Mouse (Mus musculus) liver, embryonic 16.5 days (tissue): ENCODE data around the gene Art1. TPM values are rescaled to one million over a fixed set of nuclear protein-coding genes. Genes with fewer than 3 reads are reported as not detected.

Experiments
- ATAC-seq: fragments of 200-750 bp; cut with Nextera tagmentation; 2 replicates; pipeline ENCODE4 v1.8.0; 2017; ENCODE audit warnings: low read depth, mild to moderate bottlenecking, moderate number of reproducible peaks, moderate library complexity
- H3K27ac ChIP-seq: fragments of 300-500 bp; sonication (generic); 2 replicates; pipeline ENCODE4 v1.5.1; 2014; ENCODE audit warnings: mild to moderate bottlenecking, low read length
- H3K27me3 ChIP-seq: fragments of 300-500 bp; sonication (generic); 2 replicates; pipeline ENCODE4 v1.6.1; 2014; ENCODE audit warnings: low read depth, low read length, mixed read lengths; ENCODE audit not compliant: control insufficient read depth, insufficient read depth
- H3K36me3 ChIP-seq: fragments of 300-500 bp; sonication (generic); 2 replicates; pipeline ENCODE4 v1.6.1; 2014; ENCODE audit warnings: mild to moderate bottlenecking; ENCODE audit not compliant: control insufficient read depth, insufficient read depth
- H3K4me1 ChIP-seq: fragments of 300-500 bp; sonication (generic); 2 replicates; pipeline ENCODE4 v1.6.1; 2014; ENCODE audit warnings: low read depth, low read length, mixed read lengths; ENCODE audit not compliant: control insufficient read depth
- H3K4me2 ChIP-seq: fragments of 300-500 bp; sonication (generic); 2 replicates; pipeline ENCODE4 v1.6.1; 2014; ENCODE audit warnings: low read depth, low read length, mixed read lengths
- H3K4me3 ChIP-seq: fragments of 300-500 bp; sonication (generic); 2 replicates; pipeline ENCODE4 v1.5.1; 2014; ENCODE audit warnings: low read depth, mild to moderate bottlenecking, low read length
- H3K9ac ChIP-seq: fragments of 300-500 bp; sonication (generic); 2 replicates; pipeline ENCODE4 v1.6.1; 2014; ENCODE audit warnings: low read depth, low read length
- H3K9me3 ChIP-seq: fragments of 300-500 bp; sonication (generic); replicated peaks from 2 replicates; pipeline ENCODE4 v1.6.1; 2016; ENCODE audit warnings: low read length; ENCODE audit not compliant: control insufficient read depth
- WGBS: fragments of 180-500 bp; shearing (Covaris S2); extraction: QIAGEN DNeasy Blood & Tissue Kit; methylation state at CpG from one replicate; pipeline ENCODE4 v1.1.7; 2014; ENCODE audit not compliant: insufficient replicate concordance; 5-methylcytosine and 5-hydroxymethylcytosine counted together
- polyA plus RNA-seq: library from polyadenylated mRNA; unstranded; fragments of >200 nt; fragmentation: Nextera tagmentation; extraction: Ambion mirVana; gene quantifications from 2 replicates; pipeline ENCODE4 v1.2.1, GENCODE M21; 2015

The Art1 gene
- polyA plus RNA-seq, 1 experiment from 2014 or later: 0.93 TPM

DNA sequence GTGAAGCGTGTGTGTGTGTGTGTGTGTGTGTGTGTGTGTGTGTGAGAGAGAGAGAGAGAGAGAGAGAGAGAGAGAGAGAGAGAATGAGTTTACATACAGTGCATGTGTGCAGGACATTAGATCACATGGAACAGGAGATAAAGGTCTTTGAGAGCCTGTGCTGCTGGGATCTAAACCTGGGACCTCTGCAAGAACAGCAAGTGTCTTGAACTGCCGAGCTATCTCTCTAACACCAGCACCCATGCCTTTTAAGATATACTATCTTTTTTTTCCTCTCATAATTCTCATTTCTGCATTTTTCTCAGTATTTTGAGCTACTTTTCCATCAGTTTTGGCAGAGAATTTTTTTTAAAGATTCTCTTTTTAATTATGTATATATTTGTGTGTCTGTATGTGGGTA is 2.0 kb downstream of the Art1 start:
- H3K4me2 ChIP-seq: no peak overlapping the region
- H3K4me1 ChIP-seq: peaks cover 22% of the 10 kb centered on the region
- ATAC-seq: peak; percentile 59

DNA sequence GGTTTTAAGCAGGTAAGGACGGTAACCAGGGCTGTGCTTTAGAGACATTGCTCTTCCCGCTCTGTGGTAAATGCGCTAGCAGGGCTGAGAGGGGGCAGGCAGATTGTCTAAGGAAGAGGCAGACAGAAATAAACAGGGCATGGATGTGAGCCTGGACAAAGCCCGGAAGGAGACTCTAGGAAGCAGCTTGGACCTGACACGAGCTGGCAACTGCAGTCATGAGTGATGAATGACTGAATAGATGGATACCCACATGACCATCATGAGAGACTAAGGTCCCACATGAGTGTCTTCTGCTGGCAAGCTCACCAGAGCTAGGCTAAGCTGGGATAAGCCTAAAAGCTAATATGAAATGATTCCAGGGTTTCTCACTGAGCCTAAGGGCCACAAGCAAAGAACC is 2.6 kb downstream of the Art1 start:
- H3K9ac ChIP-seq: no peak overlapping the region
- no peaks in the 10 kb centered on the region for H3K27me3 ChIP-seq
- H3K4me2 ChIP-seq: no peak overlapping the region
- WGBS: 51% methylated on average over 5 of the region's 5 CpGs
- no peak overlapping the region for H3K4me3 ChIP-seq
- no peak overlapping the region for H3K27ac ChIP-seq
- no peak for ATAC-seq
- peaks cover 22% of the 10 kb centered on the region for H3K4me1 ChIP-seq
- no peaks in the 10 kb centered on the region for H3K9me3 ChIP-seq
- H3K36me3 ChIP-seq: no peaks in the 10 kb centered on the region

More for the DNA sequence above, 2.0 kb downstream of the Art1 start:
- no peaks in the 10 kb centered on the region for H3K27me3 ChIP-seq
- WGBS: 20% methylated on average over 2 of the region's 2 CpGs
- no peak overlapping the region for H3K9ac ChIP-seq
- H3K27ac ChIP-seq: no peak overlapping the region
- no peak overlapping the region for H3K4me3 ChIP-seq
- no peaks in the 10 kb centered on the region for H3K36me3 ChIP-seq
- H3K9me3 ChIP-seq: no peaks in the 10 kb centered on the region

DNA sequence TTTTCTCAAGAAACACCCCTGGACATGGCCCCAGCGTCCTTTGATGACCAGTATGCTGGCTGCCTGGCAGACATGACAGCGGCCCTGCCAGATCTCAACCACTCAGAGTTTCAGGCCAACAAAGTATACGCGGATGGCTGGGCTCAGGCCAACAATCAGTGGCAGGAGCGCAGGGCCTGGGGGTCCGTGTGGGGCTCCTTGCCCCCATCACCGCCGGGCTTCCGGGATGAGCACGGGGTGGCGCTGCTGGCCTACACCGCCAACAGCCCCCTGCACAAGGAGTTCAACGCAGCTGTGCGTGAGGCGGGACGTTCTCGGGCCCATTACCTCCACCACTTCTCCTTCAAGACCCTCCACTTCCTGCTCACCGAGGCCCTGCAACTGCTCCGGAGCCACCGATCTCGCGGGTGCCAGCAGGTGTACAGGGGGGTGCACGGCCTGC is 5.2 kb downstream of the Art1 start:
- Histone ChIP-seq H3K9ac (peak overlapping the region; percentile 18; the same call in 1 of the 2 replicates), H3K27me3 (no peaks in the 10 kb centered on the region), H3K4me2 (peak overlapping the region; percentile 48), H3K9me3 (no peaks in the 10 kb centered on the region), H3K36me3 (no peaks in the 10 kb centered on the region), H3K27ac (no peak overlapping the region), H3K4me1 (peaks cover 8% of the 10 kb centered on the region), H3K4me3 (peak overlapping the region; percentile 22)
- ATAC-seq: no peak
- 21% methylated on average over 23 of the region's 23 CpGs for WGBS

DNA sequence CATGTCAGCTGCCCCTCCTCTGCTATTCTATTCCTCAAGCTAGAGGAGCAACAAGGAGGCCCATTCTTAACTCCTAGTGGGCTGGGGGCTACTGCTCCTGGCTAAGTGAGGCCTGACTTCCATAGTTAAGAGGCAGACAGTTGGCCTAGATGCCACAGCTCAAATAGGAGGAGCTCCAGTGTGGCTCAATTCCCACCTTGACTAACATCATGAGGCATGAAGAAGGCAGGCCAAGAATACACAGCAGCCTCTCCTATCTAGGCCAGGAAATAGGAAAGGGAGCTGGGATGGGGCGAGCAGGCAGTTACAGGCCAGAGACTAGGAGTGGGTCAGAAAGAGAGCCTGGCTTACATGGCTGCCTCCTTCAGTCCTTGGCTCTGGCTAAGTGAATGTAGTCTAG is 6.7 kb downstream of the Art1 start:
- Histone ChIP-seq H3K4me2 (no peak overlapping the region), H3K4me1 (peaks cover under 1% of the 10 kb centered on the region), H3K4me3 (no peak overlapping the region), H3K9me3 (no peaks in the 10 kb centered on the region), H3K27ac (no peak overlapping the region), H3K27me3 (no peaks in the 10 kb centered on the region), H3K9ac (no peak overlapping the region), H3K36me3 (no peaks in the 10 kb centered on the region)
- WGBS: 65% methylated on average over 1 of the region's 1 CpGs
- no peak for ATAC-seq

DNA sequence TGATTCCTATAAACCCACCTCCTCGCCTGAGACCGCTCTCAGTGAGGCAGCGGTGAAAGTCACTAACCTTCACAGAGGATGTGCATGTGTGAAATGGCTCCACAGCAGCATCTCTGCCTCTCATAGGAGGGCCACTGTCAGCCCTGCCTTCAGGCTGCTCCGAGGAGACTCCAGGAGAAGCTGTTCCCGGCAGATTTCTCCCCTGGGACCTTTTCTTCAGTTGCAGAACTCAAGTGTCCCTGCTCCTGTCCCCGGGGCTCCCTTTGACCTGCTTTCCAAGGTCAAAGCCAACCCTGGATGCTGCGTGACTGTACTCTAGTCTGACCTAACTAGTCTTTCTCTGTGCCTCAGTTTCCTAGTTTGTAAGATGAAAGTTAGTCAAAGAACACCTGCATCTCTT is 7.6 kb downstream of the Art1 start, which contains the start of gene Art5:
Gene Art5, minus strand, starts transcription at position 319 of the 400 bp plus-strand sequence.
- 55% methylated on average over 7 of the region's 7 CpGs for WGBS

DNA sequence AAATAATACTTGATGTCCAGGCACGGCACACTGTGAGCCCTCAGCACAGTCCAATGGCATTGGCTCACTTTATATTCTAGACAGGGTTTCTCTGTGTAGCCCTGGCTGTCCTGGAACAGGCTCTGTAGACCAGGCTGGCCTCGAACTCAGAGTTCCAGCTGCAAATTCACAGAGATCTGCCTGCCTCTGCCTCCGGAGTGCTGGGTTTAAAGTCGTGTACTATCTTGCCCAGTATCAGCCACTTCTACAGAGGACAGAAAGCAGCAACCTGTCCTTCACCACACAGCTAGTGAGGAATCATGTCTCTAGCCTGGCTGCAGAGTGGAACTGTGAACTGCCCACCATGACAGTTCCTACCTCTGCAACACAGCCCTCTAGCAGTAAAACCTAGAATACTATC is 8.2 kb downstream of the Art1 start:
- Histone ChIP-seq H3K9ac (no peak overlapping the region), H3K4me1 (no peaks in the 10 kb centered on the region; the same call in 1 of the 2 replicates), H3K4me2 (no peak overlapping the region), H3K27me3 (no peaks in the 10 kb centered on the region), H3K9me3 (no peaks in the 10 kb centered on the region), H3K4me3 (no peak overlapping the region), H3K36me3 (no peaks in the 10 kb centered on the region), H3K27ac (no peak overlapping the region)
- WGBS: 44% methylated on average over 4 of the region's 4 CpGs
- ATAC-seq: no peak

More for the DNA sequence above, 7.6 kb downstream of the Art1 start, which contains the start of gene Art5:
- no peaks in the 10 kb centered on the region for H3K36me3 ChIP-seq
- no peaks in the 10 kb centered on the region for H3K27me3 ChIP-seq
- H3K27ac ChIP-seq: no peak within 1 kb of the TSS
- H3K9ac ChIP-seq: no peak within 1 kb of the TSS
- ATAC-seq: no peak
- no peaks in the 10 kb centered on the region; the same call in 1 of the 2 replicates for H3K4me1 ChIP-seq
- H3K4me3 ChIP-seq: no peak within 1 kb of the TSS
- no peaks in the 10 kb centered on the region for H3K9me3 ChIP-seq
- H3K4me2 ChIP-seq: no peak within 1 kb of the TSS

DNA sequence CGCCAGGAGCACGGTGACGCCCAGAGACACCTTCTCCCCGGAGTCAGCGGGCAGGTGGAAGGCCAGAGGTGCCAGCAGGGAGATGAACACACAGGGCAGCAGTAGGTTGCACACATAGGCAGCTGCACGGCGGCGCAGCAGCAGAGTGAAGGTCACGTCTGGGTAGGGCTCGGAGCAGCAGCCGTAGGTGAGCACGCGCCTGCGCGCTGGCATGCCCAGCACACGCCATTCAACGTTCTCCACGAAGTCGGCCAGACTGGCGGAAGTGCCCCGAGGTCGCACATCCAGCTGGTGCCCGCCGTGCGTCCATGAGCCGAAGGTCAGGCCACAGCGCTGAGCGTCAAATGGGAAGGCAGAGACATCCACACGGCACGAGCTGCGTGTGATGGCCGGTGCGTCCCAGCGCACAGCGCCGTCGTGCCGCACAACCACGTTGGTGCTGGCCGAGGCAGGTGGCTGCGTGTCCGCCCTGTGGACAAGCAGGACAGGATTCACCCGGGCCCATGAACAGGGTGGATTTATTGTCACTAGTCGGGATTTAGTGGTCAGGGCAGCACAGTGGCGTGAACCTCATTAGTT is 11.7 kb downstream of the Art1 start:
- ATAC-seq: peak; percentile 21; the same call in 1 of the 2 replicates
- H3K27ac ChIP-seq: no peak overlapping the region
- no peaks in the 10 kb centered on the region for H3K27me3 ChIP-seq
- 71% methylated on average over 45 of the region's 45 CpGs for WGBS
- H3K9ac ChIP-seq: no peak overlapping the region
- H3K4me2 ChIP-seq: no peak overlapping the region
- H3K4me3 ChIP-seq: no peak overlapping the region
- no peaks in the 10 kb centered on the region for H3K9me3 ChIP-seq
- no peaks in the 10 kb centered on the region for H3K4me1 ChIP-seq
- H3K36me3 ChIP-seq: no peaks in the 10 kb centered on the region

DNA sequence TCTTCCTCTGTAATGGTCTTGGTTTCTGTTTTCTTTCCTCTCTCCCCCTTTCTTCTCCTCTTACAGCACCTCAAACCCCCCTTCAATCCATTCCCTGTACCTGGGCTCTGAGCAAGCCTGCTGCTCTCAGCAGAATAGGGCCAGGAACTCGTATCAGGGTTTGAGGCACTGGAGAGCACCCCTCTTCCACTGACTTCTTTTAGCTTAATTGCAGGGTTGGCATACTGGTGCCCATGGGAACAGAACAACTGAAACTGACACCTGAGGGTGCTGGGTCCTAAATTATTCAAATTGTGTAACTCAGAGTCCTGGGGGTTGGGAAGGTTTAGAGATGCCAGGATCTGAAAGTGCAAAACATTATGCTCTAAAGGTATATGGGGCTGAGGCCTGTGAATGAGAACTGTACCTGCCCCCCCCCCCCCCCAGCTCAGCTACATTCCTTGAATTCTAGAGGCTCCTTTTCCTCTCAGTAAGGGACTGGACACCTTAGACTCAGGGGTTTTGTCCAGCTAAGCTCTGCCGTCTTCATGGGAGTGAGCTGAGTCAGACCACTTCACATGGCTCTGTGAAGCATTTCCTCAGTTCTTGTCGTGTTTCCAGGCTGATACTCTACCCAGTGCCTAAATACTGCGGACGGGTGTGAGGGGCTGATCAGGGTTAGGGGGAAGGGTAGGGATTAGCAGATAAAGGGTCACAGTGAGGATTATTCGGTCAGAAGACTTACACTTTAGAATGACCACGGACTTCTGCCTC is 15.2 kb downstream of the Art1 start, which contains the start of gene Chrna10:
Gene Chrna10, minus strand, starts transcription at position 250 of the 753 bp plus-strand sequence.
- no peaks in the 10 kb centered on the region for H3K27me3 ChIP-seq
- H3K4me2 ChIP-seq: no peak within 1 kb of the TSS
- no peak within 1 kb of the TSS for H3K9ac ChIP-seq
- no peak for ATAC-seq
- no peak within 1 kb of the TSS for H3K4me3 ChIP-seq
- H3K4me1 ChIP-seq: no peaks in the 10 kb centered on the region
- H3K9me3 ChIP-seq: no peaks in the 10 kb centered on the region
- WGBS: 42% methylated on average over 7 of the region's 7 CpGs
- peaks cover 23% of the 10 kb centered on the region for H3K36me3 ChIP-seq
- H3K27ac ChIP-seq: no peak within 1 kb of the TSS

DNA sequence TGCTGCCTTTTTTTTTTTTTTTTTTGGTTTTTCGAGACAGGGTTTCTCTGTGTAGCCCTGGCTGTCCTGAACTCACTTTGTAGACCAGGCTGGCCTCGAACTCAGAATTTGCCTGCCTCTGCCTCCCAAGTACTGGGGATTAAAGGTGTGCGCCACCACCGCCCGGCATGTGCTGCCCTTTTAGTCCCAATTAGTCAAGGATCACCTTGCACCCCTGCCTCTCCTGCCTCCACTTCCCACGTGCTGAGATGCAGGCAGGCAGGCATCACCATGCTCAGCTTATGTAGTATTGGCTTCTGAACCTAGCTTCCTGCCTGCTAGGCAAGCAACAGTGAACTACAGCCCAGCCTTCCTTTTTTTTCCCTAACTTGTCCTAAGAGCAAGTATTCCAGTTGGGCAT is 15.8 kb downstream of the Art1 start:
- Histone ChIP-seq H3K9ac (no peak overlapping the region), H3K4me2 (no peak overlapping the region), H3K9me3 (no peaks in the 10 kb centered on the region), H3K27me3 (no peaks in the 10 kb centered on the region), H3K4me1 (no peaks in the 10 kb centered on the region), H3K4me3 (no peak overlapping the region), H3K36me3 (peaks cover 29% of the 10 kb centered on the region), H3K27ac (no peak overlapping the region)
- WGBS: 71% methylated on average over 6 of the region's 6 CpGs
- no peak for ATAC-seq
